Mouse (Mus musculus) midbrain, embryonic 12.5 days (tissue): ENCODE results near the gene Sel1l. TPM values are rescaled to one million over a fixed set of nuclear protein-coding genes. Genes with fewer than 3 reads are reported as not detected.

ENCODE experiments used
- ATAC-seq: fragments of 200-750 bp; cut with Nextera tagmentation; 2 replicates; pipeline ENCODE4 v1.8.0; 2017; ENCODE audit warnings: low read depth, moderate TSS enrichment, moderate library complexity; ENCODE audit not compliant: low FRiP score
- H3K27ac ChIP-seq: fragments of 300-500 bp; sonication (generic); replicated peaks from 2 replicates; pipeline ENCODE4 v1.5.1; 2016; ENCODE audit warnings: mild to moderate bottlenecking
- H3K27me3 ChIP-seq: fragments of 300-500 bp; sonication (generic); 2 replicates; pipeline ENCODE4 v1.6.1; 2016; ENCODE audit warnings: mild to moderate bottlenecking
- H3K36me3 ChIP-seq: fragments of 300-500 bp; sonication (generic); 2 replicates; pipeline ENCODE4 v1.6.1; 2016
- H3K4me1 ChIP-seq: fragments of 300-500 bp; sonication (generic); 2 replicates; pipeline ENCODE4 v1.6.1; 2016
- H3K4me2 ChIP-seq: fragments of 300-500 bp; sonication (generic); replicated peaks from 2 replicates; pipeline ENCODE4 v1.6.1; 2016; ENCODE audit warnings: mild to moderate bottlenecking, moderate library complexity
- H3K4me3 ChIP-seq: fragments of 300-500 bp; sonication (generic); 2 replicates; pipeline ENCODE4 v1.5.1; 2016; ENCODE audit warnings: mild to moderate bottlenecking
- H3K9ac ChIP-seq: fragments of 300-500 bp; sonication (generic); replicated peaks from 2 replicates; pipeline ENCODE4 v1.6.1; 2016; ENCODE audit warnings: mild to moderate bottlenecking, moderate library complexity
- H3K9me3 ChIP-seq: fragments of 300-500 bp; sonication (generic); 2 replicates; pipeline ENCODE4 v1.6.1; 2016; ENCODE audit warnings: mild to moderate bottlenecking
- WGBS: fragments of 180-500 bp; shearing (Covaris S2); methylation state at CpG from one replicate; pipeline ENCODE4 v1.1.7; 2016; 5-methylcytosine and 5-hydroxymethylcytosine counted together
- polyA plus RNA-seq: library from polyadenylated mRNA; unstranded; fragments of >200 nt; fragmentation: Nextera tagmentation; extraction: Ambion mirVana; gene quantifications from 2 replicates; pipeline ENCODE4 v1.2.1, GENCODE M21; 2016

Sel1l gene
- polyA plus RNA-seq, 1 experiment from 2014 or later: 74.3 TPM

- WGBS: 75% methylated on average over 9 of the region's 9 CpGs
- Histone ChIP-seq H3K9me3 (no peaks in the 10 kb centered on the region), H3K4me2 (no peak overlapping the region), H3K4me1 (peaks cover 12% of the 10 kb centered on the region), H3K36me3 (peaks cover 19% of the 10 kb centered on the region), H3K4me3 (no peak overlapping the region), H3K9ac (no peak overlapping the region), H3K27me3 (no peaks in the 10 kb centered on the region), H3K27ac (no peak overlapping the region)
- ATAC-seq: no peak
These were observed 3.6 kb downstream of the Sel1l start for GRCm38 (mm10) chr12:91845393-91845792.

GRCm38 (mm10) chr12:91844542-91844941 is 4.4 kb downstream of the Sel1l start:
- Histone ChIP-seq H3K4me3 (no peak overlapping the region), H3K9ac (no peak overlapping the region), H3K9me3 (no peaks in the 10 kb centered on the region), H3K36me3 (peaks cover 25% of the 10 kb centered on the region), H3K4me1 (peaks cover 12% of the 10 kb centered on the region), H3K4me2 (no peak overlapping the region), H3K27me3 (no peaks in the 10 kb centered on the region), H3K27ac (no peak overlapping the region)
- 54% methylated on average over 4 of the region's 4 CpGs for WGBS
- no peak for ATAC-seq

GRCm38 (mm10) chr12:91843888-91844287 is 5.1 kb downstream of the Sel1l start:
- no peak for ATAC-seq

GRCm38 (mm10) chr12:91841714-91842113 is 7.2 kb downstream of the Sel1l start:
- no peak overlapping the region for H3K4me3 ChIP-seq
- no peak overlapping the region for H3K9ac ChIP-seq
- H3K36me3 ChIP-seq: peaks cover 53% of the 10 kb centered on the region
- no peaks in the 10 kb centered on the region for H3K9me3 ChIP-seq
- no peaks in the 10 kb centered on the region for H3K27me3 ChIP-seq
- WGBS: 91% methylated on average over 6 of the region's 6 CpGs
- H3K4me1 ChIP-seq: no peaks in the 10 kb centered on the region
- no peak overlapping the region for H3K27ac ChIP-seq
- H3K4me2 ChIP-seq: no peak overlapping the region
- no peak for ATAC-seq

More at GRCm38 (mm10) chr12:91843888-91844287, 5.1 kb downstream of the Sel1l start:
- H3K4me1 ChIP-seq: peaks cover 12% of the 10 kb centered on the region
- H3K4me2 ChIP-seq: no peak overlapping the region
- no peak overlapping the region for H3K27ac ChIP-seq
- H3K4me3 ChIP-seq: no peak overlapping the region
- no peaks in the 10 kb centered on the region for H3K9me3 ChIP-seq
- WGBS: 94% methylated on average over 13 of the region's 13 CpGs
- H3K27me3 ChIP-seq: no peaks in the 10 kb centered on the region
- H3K9ac ChIP-seq: no peak overlapping the region
- H3K36me3 ChIP-seq: peaks cover 32% of the 10 kb centered on the region

- H3K4me2 ChIP-seq: no peak overlapping the region
- H3K27me3 ChIP-seq: no peaks in the 10 kb centered on the region
- no peaks in the 10 kb centered on the region for H3K4me1 ChIP-seq
- H3K9ac ChIP-seq: no peak overlapping the region
- no peak overlapping the region for H3K4me3 ChIP-seq
- no peaks in the 10 kb centered on the region for H3K9me3 ChIP-seq
- 87% methylated on average over 7 of the region's 7 CpGs for whole genome bisulfite sequencing
- H3K27ac ChIP-seq: no peak overlapping the region
- ATAC-seq: no peak
- peaks cover 82% of the 10 kb centered on the region for H3K36me3 ChIP-seq
These were observed 10.7 kb downstream of the Sel1l start for GRCm38 (mm10) chr12:91838261-91838660.

GRCm38 (mm10) chr12:91837401-91838065 is 11.4 kb downstream of the Sel1l start:
- H3K4me1 ChIP-seq: no peaks in the 10 kb centered on the region
- no peak overlapping the region for H3K4me3 ChIP-seq
- H3K4me2 ChIP-seq: no peak overlapping the region
- H3K27me3 ChIP-seq: no peaks in the 10 kb centered on the region
- H3K36me3 ChIP-seq: peaks cover 89% of the 10 kb centered on the region
- ATAC-seq: no peak
- H3K27ac ChIP-seq: no peak overlapping the region
- 90% methylated on average over 7 of the region's 7 CpGs for WGBS
- no peaks in the 10 kb centered on the region for H3K9me3 ChIP-seq
- H3K9ac ChIP-seq: no peak overlapping the region

- H3K27me3 ChIP-seq: no peaks in the 10 kb centered on the region
- no peak overlapping the region for H3K4me2 ChIP-seq
- no peaks in the 10 kb centered on the region for H3K9me3 ChIP-seq
- no peak overlapping the region for H3K4me3 ChIP-seq
- H3K9ac ChIP-seq: no peak overlapping the region
- no peak overlapping the region for H3K27ac ChIP-seq
- no peaks in the 10 kb centered on the region for H3K4me1 ChIP-seq
- no peak for ATAC-seq
- peaks cover 79% of the 10 kb centered on the region for H3K36me3 ChIP-seq
- WGBS: 75% methylated on average over 5 of the region's 5 CpGs
These were observed 15.0 kb downstream of the Sel1l start for GRCm38 (mm10) chr12:91833939-91834333.

- Histone ChIP-seq H3K9ac (no peak overlapping the region), H3K9me3 (no peaks in the 10 kb centered on the region), H3K4me1 (no peaks in the 10 kb centered on the region), H3K4me2 (no peak overlapping the region), H3K4me3 (no peak overlapping the region), H3K27me3 (no peaks in the 10 kb centered on the region), H3K27ac (no peak overlapping the region), H3K36me3 (peaks cover 76% of the 10 kb centered on the region)
- 90% methylated on average over 3 of the region's 3 CpGs for WGBS
- no peak for ATAC-seq
These were observed 15.6 kb downstream of the Sel1l start for GRCm38 (mm10) chr12:91833237-91833938.

- no peak for ATAC-seq
- no peak overlapping the region for H3K4me3 ChIP-seq
- WGBS: 93% methylated on average over 7 of the region's 7 CpGs
- no peak overlapping the region for H3K4me2 ChIP-seq
- no peaks in the 10 kb centered on the region for H3K4me1 ChIP-seq
- peaks cover 66% of the 10 kb centered on the region for H3K36me3 ChIP-seq
- H3K9me3 ChIP-seq: no peaks in the 10 kb centered on the region
- no peak overlapping the region for H3K27ac ChIP-seq
- no peaks in the 10 kb centered on the region for H3K27me3 ChIP-seq
- no peak overlapping the region for H3K9ac ChIP-seq
These were observed 17.5 kb downstream of the Sel1l start for GRCm38 (mm10) chr12:91831410-91831809.

- H3K36me3 ChIP-seq: peaks cover 67% of the 10 kb centered on the region
These were observed 28.5 kb downstream of the Sel1l start for GRCm38 (mm10) chr12:91820461-91820860.

GRCm38 (mm10) chr12:91818726-91819125 is 30.2 kb downstream of the Sel1l start:
- WGBS: 96% methylated on average over 4 of the region's 4 CpGs
- Histone ChIP-seq H3K9ac (no peak overlapping the region), H3K27me3 (no peaks in the 10 kb centered on the region), H3K4me3 (no peak overlapping the region), H3K4me1 (no peaks in the 10 kb centered on the region), H3K4me2 (no peak overlapping the region), H3K36me3 (peaks cover 69% of the 10 kb centered on the region), H3K27ac (no peak overlapping the region), H3K9me3 (no peaks in the 10 kb centered on the region)
- no peak for ATAC-seq

More at GRCm38 (mm10) chr12:91820461-91820860, 28.5 kb downstream of the Sel1l start:
- Histone ChIP-seq H3K27me3 (no peaks in the 10 kb centered on the region), H3K4me2 (no peak overlapping the region), H3K4me3 (no peak overlapping the region), H3K9me3 (no peaks in the 10 kb centered on the region), H3K4me1 (no peaks in the 10 kb centered on the region), H3K27ac (no peak overlapping the region), H3K9ac (no peak overlapping the region)
- no peak for ATAC-seq
- WGBS: 95% methylated on average over 12 of the region's 12 CpGs

GRCm38 (mm10) chr12:91815990-91816389 is 33.0 kb downstream of the Sel1l start:
- Histone ChIP-seq H3K27ac (no peak overlapping the region), H3K4me2 (no peak overlapping the region), H3K4me3 (no peak overlapping the region), H3K9me3 (no peaks in the 10 kb centered on the region), H3K36me3 (peaks cover 79% of the 10 kb centered on the region), H3K9ac (no peak overlapping the region), H3K27me3 (no peaks in the 10 kb centered on the region), H3K4me1 (no peaks in the 10 kb centered on the region)
- ATAC-seq: peak; percentile 78
- 28% methylated on average over 10 of the region's 10 CpGs for WGBS
